Mouse (Mus musculus): ENCODE data around the gene Ttc29. TPM values are rescaled to one million over a fixed set of nuclear protein-coding genes. Genes with fewer than 3 reads are reported as not detected.

Ttc29 gene
- polyA plus RNA-seq, 1 experiment from 2014 or later, result not detected

DNA sequence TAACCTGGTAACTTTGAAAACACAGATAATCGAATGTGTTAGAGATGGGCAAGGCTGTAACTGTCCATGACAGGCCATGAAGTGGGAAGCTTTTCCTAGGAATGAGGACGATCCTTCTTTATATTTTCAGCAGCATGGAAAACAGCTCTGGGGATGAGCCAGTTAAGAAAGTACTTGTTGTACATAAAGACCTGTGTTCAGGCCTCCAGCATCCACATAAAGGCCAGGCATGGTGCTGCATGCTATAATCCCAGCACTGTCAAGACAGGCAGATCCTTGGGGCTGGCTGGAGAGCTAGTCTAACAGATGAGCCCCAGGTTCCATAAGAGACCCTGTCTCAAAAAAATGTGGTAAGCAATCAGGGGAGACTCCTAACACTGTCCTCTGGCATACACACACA is 104.6 kb downstream of the Ttc29 start:
- ChIA-PET CTCF (interaction anchor here (1.0 kb wide), 1 partner anchor 9 kb away, joined by 4 read pairs; no protein-coding TSS in a partner anchor), POLR2A (no interaction called here)
- peaks cover 15% of the 10 kb centered on the region for H3K27me3 ChIP-seq
- TF ChIP-seq CTCF (IDR thresholded peaks at IDR 0.05), result no peak
- in situ Hi-C loops (cut with MboI; ENCODE audit: low pct_unique_long_range_greater_than_20kb), result no loop called here
- ATAC-seq (no peak), DNase-seq (ENCODE audit: low read depth, low spot score) (no peak)

- ATAC-seq, result no peak
- ChIA-PET CTCF (no interaction called here), POLR2A (no interaction called here)
- no peak for DNase-seq (ENCODE audit: low read depth, low spot score)
- H3K27me3 ChIP-seq, result peaks cover 20% of the 10 kb centered on the region
- no peak for TF ChIP-seq CTCF (IDR thresholded peaks at IDR 0.05)
- in situ Hi-C loops (cut with MboI; ENCODE audit: low pct_unique_long_range_greater_than_20kb), result no loop called here
These were observed 110.3 kb downstream of the Ttc29 start for GRCm38 (mm10) chr8:78323391-78323790.

- peaks cover 32% of the 10 kb centered on the region for H3K27me3 ChIP-seq
- TF ChIP-seq CTCF (IDR thresholded peaks at IDR 0.05), result no peak
- CTCF ChIA-PET, result interaction anchor here (0.9 to 1.1 kb wide), 2 partner anchors 12 to 13 kb away, joined by 3 read pairs; no protein-coding TSS in a partner anchor
- POLR2A ChIA-PET, result interaction anchor here (0.7 kb wide), 1 partner anchor 1689 kb away, joined by 3 read pairs; no protein-coding TSS in a partner anchor
- ATAC-seq, result no peak
- DNase-seq (ENCODE audit: low read depth, low spot score), result no peak
- in situ Hi-C loops (cut with MboI; ENCODE audit: low pct_unique_long_range_greater_than_20kb), result no loop called here
These were observed 127.8 kb downstream of the Ttc29 start for GRCm38 (mm10) chr8:78340689-78341529.

DNA sequence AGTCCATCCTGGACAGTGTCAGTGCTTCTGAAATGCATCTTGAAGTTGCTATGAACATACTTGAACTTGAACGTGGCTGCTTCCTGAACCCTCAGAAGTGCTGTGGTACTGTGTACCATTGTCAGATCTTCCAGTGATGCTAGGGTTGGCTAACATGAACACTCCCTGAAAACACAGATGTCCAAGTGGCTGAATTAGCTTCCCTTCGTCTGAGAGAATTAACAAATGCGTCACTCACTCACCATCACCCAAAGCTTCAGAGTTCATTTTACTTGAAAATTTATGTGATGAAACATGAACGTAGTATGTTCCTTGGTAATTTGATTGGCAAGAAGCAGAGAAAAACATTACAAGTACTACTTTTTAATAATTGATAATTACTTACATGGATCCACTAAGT is 129.1 kb downstream of the Ttc29 start:
- CTCF ChIA-PET, result no interaction called here
- ATAC-seq, result no peak
- H3K27me3 ChIP-seq, result peaks cover 41% of the 10 kb centered on the region
- in situ Hi-C loops (cut with MboI; ENCODE audit: low pct_unique_long_range_greater_than_20kb), result no loop called here
- no peak for DNase-seq (ENCODE audit: low read depth, low spot score)
- TF ChIP-seq CTCF (IDR thresholded peaks at IDR 0.05), result no peak
- POLR2A ChIA-PET, result no interaction called here

DNA sequence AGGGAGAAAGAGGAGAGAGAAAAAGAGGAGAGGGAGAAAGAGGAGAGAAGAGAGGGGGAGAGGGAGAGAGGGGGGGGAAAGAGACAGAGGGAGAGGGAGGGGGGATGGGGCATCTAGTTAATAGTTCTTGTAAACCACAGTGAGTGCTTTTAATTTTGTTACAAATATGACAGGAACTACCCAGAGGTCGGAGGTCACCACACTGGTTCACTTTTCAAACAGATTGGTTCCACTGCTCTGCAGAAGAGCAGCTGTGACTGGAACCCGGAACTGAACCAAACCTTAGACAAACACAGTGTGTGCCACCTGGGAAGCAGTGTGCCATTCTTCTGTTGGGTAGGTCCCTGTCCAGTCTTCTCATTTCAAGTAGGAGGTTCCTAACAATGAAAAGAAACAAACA is 130.9 kb downstream of the Ttc29 start:
- no peak for ATAC-seq
- ChIA-PET POLR2A (no interaction called here), CTCF (no interaction called here)
- no peak for DNase-seq (ENCODE audit: low read depth, low spot score)
- in situ Hi-C loops (cut with MboI; ENCODE audit: low pct_unique_long_range_greater_than_20kb), result no loop called here
- TF ChIP-seq CTCF (IDR thresholded peaks at IDR 0.05), result no peak
- H3K27me3 ChIP-seq, result peaks cover 52% of the 10 kb centered on the region

DNA sequence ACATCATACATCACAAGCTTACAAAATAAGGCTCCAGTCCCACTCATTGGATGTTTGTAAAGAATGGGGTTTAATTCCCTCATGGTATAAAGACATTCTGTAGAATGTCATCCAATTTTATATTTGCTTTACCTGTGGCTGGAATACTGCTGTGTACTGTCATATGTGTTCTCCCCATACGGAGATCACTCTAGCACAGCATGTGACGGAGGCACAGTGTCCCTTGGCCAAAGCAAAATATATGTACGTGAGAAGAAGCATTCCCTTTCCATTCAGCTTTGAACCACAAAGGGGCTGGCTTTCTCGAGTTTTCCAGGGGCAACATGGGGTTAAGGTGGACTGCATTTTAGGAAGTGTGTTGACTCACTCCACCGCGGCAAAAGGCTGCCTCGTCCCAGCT is 132.6 kb downstream of the Ttc29 start:
- H3K27me3 ChIP-seq, result peaks cover 54% of the 10 kb centered on the region
- POLR2A ChIA-PET, result no interaction called here
- CTCF ChIA-PET, result no interaction called here
- DNase-seq (ENCODE audit: low read depth, low spot score) (no peak), ATAC-seq (no peak)
- TF ChIP-seq CTCF (IDR thresholded peaks at IDR 0.05), result no peak
- in situ Hi-C loops (cut with MboI; ENCODE audit: low pct_unique_long_range_greater_than_20kb), result no loop called here

- CTCF ChIA-PET, result no interaction called here
- TF ChIP-seq CTCF (IDR thresholded peaks at IDR 0.05), result no peak
- ATAC-seq, result no peak
- POLR2A ChIA-PET, result interaction anchor here (0.8 kb wide), 1 partner anchor 10 kb away, joined by 3 read pairs; no protein-coding TSS in a partner anchor
- in situ Hi-C loops (cut with MboI; ENCODE audit: low pct_unique_long_range_greater_than_20kb), result no loop called here
- peaks cover 53% of the 10 kb centered on the region for H3K27me3 ChIP-seq
- no peak for DNase-seq (ENCODE audit: low read depth, low spot score)
These were observed 133.1 kb downstream of the Ttc29 start for GRCm38 (mm10) chr8:78346131-78346621.

DNA sequence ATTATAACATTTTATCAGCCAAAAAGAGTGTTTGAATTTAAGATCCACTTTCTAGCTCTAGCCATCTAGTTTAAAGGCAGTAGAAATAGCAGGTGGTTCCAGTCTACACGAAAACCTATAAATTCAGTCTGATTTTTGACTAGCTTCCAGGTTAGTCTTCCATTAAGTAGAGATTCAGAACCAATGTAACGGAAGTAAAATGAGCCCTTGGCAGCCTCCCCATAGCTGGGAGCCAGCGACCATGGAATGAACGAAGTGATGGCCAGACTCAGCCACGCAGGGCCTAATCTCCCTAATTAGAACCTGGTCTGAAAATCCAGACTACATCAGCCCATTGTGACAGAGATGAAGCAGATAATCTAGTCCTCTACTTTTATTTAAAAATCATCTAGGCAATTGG is 140.8 kb downstream of the Ttc29 start:
- POLR2A ChIA-PET, result no interaction called here
- CTCF ChIA-PET, result interaction anchor here (0.8 to 1.5 kb wide), 3 partner anchors 10 to 26 kb away, joined by 3 read pairs; no protein-coding TSS in a partner anchor
- peaks cover 33% of the 10 kb centered on the region for H3K27me3 ChIP-seq
- in situ Hi-C loops (cut with MboI; ENCODE audit: low pct_unique_long_range_greater_than_20kb), result no loop called here
- TF ChIP-seq CTCF (IDR thresholded peaks at IDR 0.05), result no peak
- DNase-seq (ENCODE audit: low read depth, low spot score) (no peak), ATAC-seq (no peak)

GRCm38 (mm10) chr8:78354801-78355200 is 141.7 kb downstream of the Ttc29 start:
- ATAC-seq, result no peak
- in situ Hi-C loops (cut with MboI; ENCODE audit: low pct_unique_long_range_greater_than_20kb), result no loop called here
- peaks cover 32% of the 10 kb centered on the region for H3K27me3 ChIP-seq

GRCm38 (mm10) chr8:78390756-78391155 is 177.7 kb downstream of the Ttc29 start:
- TF ChIP-seq CTCF (IDR thresholded peaks at IDR 0.05), result no peak
- ATAC-seq (no peak), DNase-seq (ENCODE audit: low read depth, low spot score) (no peak)
- in situ Hi-C loops (cut with MboI; ENCODE audit: low pct_unique_long_range_greater_than_20kb), result no loop called here
- peaks cover 24% of the 10 kb centered on the region for H3K27me3 ChIP-seq
- POLR2A ChIA-PET, result no interaction called here
- CTCF ChIA-PET, result interaction anchor here (2.2 kb wide), 1 partner anchor 8 kb away, joined by 4 read pairs; no protein-coding TSS in a partner anchor

More at GRCm38 (mm10) chr8:78354801-78355200, 141.7 kb downstream of the Ttc29 start:
- no peak for TF ChIP-seq CTCF (IDR thresholded peaks at IDR 0.05)
- POLR2A ChIA-PET, result no interaction called here
- DNase-seq (ENCODE audit: low read depth, low spot score), result no peak
- CTCF ChIA-PET, result interaction anchor here (1.2 to 1.5 kb wide), 2 partner anchors 10 to 14 kb away, joined by 3 read pairs; no protein-coding TSS in a partner anchor

- POLR2A ChIA-PET, result no interaction called here
- CTCF ChIA-PET, result interaction anchor here (1.7 kb wide), 1 partner anchor 11 kb away, joined by 4 read pairs; no protein-coding TSS in a partner anchor
- H3K27me3 ChIP-seq, result peaks cover 60% of the 10 kb centered on the region
- TF ChIP-seq CTCF (IDR thresholded peaks at IDR 0.05), result no peak
- DNase-seq (ENCODE audit: low read depth, low spot score) (no peak), ATAC-seq (no peak)
- in situ Hi-C loops (cut with MboI; ENCODE audit: low pct_unique_long_range_greater_than_20kb), result no loop called here
These were observed 206.2 kb downstream of the Ttc29 start for GRCm38 (mm10) chr8:78419272-78419671.

Measured in Patski (cell line).